Comparison of ENCODE assay signal across 22 mouse cellular contexts in the genomic region with DNA sequence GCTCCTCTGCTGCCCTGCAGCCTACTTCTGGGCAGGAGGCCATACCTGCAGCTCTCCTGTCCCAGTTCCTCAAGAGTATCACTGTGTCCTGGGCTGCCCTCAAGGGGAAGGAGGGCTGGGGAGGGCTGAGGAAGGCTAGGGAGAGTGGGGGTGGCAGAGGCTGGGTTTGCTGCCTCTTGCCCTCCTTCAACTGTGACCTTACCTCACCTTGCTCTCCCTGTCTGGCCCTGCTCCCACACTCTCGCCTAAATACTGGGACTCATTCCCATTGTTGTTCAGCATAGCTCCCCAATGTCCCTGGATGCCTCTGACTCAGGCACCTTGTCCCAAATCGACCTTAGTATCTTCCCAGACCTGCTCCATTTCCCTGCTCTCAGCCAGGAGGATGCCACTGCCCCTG. TPM values are rescaled to one million over a fixed set of nuclear protein-coding genes. Genes with fewer than 3 reads are reported as not detected.
DNase-seq lines count a peak whose midpoint lies in the region; ATAC-seq and TF ChIP-seq lines count a peak whose summit lies in the region.
"Had no signal": no experiment of that assay in that cellular context is flagged by ENCODE, and none has a peak within 500 bp of the region (broad histone marks: within the 10 kb centered on the region; RNA-seq: fewer than 3 reads in every experiment).

No protein-coding gene starts in this region.

- TF ChIP-seq CTCF in heart, adult 2 months (IDR thresholded peaks at IDR 0.05) = no peak
- no peak for TF ChIP-seq CTCF in heart, postnatal 0 days (IDR thresholded peaks at IDR 0.05; ENCODE audit: low read depth)

- H3K4me2 ChIP-seq in kidney, embryonic 14.5 days (replicated peaks; ENCODE audit: low read depth, low read length) = no peak overlapping the region
- H3K4me2 ChIP-seq in heart, postnatal 0 days (ENCODE audit: low read depth, low read length) = no peak overlapping the region
- H3K4me2 ChIP-seq: embryonic facial prominence, embryonic 15.5 days; hindbrain, embryonic 12.5 days; liver, embryonic 12.5 days; midbrain, embryonic 12.5 days had no signal

- H3K9ac ChIP-seq in heart, adult 2 months (ENCODE audit: low read depth, low read length) = no peak overlapping the region
- no peak overlapping the region for H3K9ac ChIP-seq in kidney, embryonic 14.5 days (ENCODE audit: low read depth, low read length)
- H3K9ac ChIP-seq in heart, postnatal 0 days (replicated peaks; ENCODE audit: low read depth, low read length) = no peak overlapping the region
- H3K9ac ChIP-seq: embryonic facial prominence, embryonic 15.5 days; hindbrain, embryonic 12.5 days; liver, embryonic 12.5 days; midbrain, embryonic 12.5 days had no signal

- DNase-seq in heart, adult 2 months = peak; percentile 59 to 65
- DNase-seq in heart, postnatal 25 days (ENCODE audit: low spot score) = no peak
- DNase-seq in kidney, postnatal 36 days = peak; percentile 16 to 59
- peak; percentile 46 for DNase-seq in brain, adult 2 months (ENCODE audit: low read depth, low spot score)
- DNase-seq in heart, postnatal 0 days (ENCODE audit: low spot score) = no peak
- DNase-seq in layer of hippocampus, postnatal 25 days (ENCODE audit: extremely low spot score in 1 of 2, low spot score in 1 of 2) = no peak
- DNase-seq in Muller cell, postnatal 12 days (ENCODE audit: inconsistent ontology term) = no peak
- DNase-seq: cerebellum, adult 8-10 months; left cerebral cortex, postnatal 4 days; lung, postnatal 14 days; thymus, postnatal 4 days had no signal

- intact Hi-C loops in heart, adult 2 months (cut with DNase I) = no loop called here
- intact Hi-C loops in heart, postnatal 25 days (cut with DNase I) = no loop called here

- H3K9me3 ChIP-seq in kidney, embryonic 14.5 days (ENCODE audit: control insufficient read depth, low read length) = no peaks in the 10 kb centered on the region
- H3K9me3 ChIP-seq in heart, postnatal 0 days (replicated peaks; ENCODE audit: control insufficient read depth, low read length) = no peaks in the 10 kb centered on the region
- H3K9me3 ChIP-seq: embryonic facial prominence, embryonic 15.5 days; hindbrain, embryonic 12.5 days; liver, embryonic 12.5 days; midbrain, embryonic 12.5 days had no signal

- H3K36me3 ChIP-seq in heart, adult 2 months (ENCODE audit: control insufficient read depth, insufficient read depth, low read length) = no peaks in the 10 kb centered on the region
- H3K36me3 ChIP-seq in kidney, embryonic 14.5 days (ENCODE audit: control insufficient read depth, insufficient read depth, low read length) = no peaks in the 10 kb centered on the region
- no peaks in the 10 kb centered on the region for H3K36me3 ChIP-seq in heart, postnatal 0 days (replicated peaks; ENCODE audit: control insufficient read depth, insufficient read depth, low read length)
- H3K36me3 ChIP-seq: embryonic facial prominence, embryonic 15.5 days; hindbrain, embryonic 12.5 days; liver, embryonic 12.5 days; midbrain, embryonic 12.5 days had no signal

- 5% methylated on average over 2 of the region's 2 CpGs for WGBS in heart, adult 2 months
- WGBS in kidney, embryonic 14.5 days = 35% methylated on average over 2 of the region's 2 CpGs
- WGBS in heart, postnatal 0 days = 13% methylated on average over 2 of the region's 2 CpGs

- no peak for TF ChIP-seq POLR2A in heart, adult 2 months (IDR thresholded peaks at IDR 0.05; ENCODE audit: insufficient read depth, low read depth, low read length)

- H3K4me1 ChIP-seq in heart, adult 2 months (ENCODE audit: control insufficient read depth, insufficient read depth, low read length) = peaks cover 23% of the 10 kb centered on the region
- H3K4me1 ChIP-seq in kidney, embryonic 14.5 days (ENCODE audit: control insufficient read depth, insufficient read depth, low read length) = no peaks in the 10 kb centered on the region
- H3K4me1 ChIP-seq in heart, postnatal 0 days (ENCODE audit: control insufficient read depth, insufficient read depth) = peaks cover 9% of the 10 kb centered on the region; the same call in 1 of the 2 replicates
- H3K4me1 ChIP-seq: embryonic facial prominence, embryonic 15.5 days; hindbrain, embryonic 12.5 days; midbrain, embryonic 12.5 days had no signal

- H3K27me3 ChIP-seq in heart, adult 2 months (ENCODE audit: control insufficient read depth, insufficient read depth, low read length) = no peaks in the 10 kb centered on the region
- H3K27me3 ChIP-seq in kidney, embryonic 14.5 days (ENCODE audit: control insufficient read depth, insufficient read depth, low read length) = no peaks in the 10 kb centered on the region
- no peaks in the 10 kb centered on the region for H3K27me3 ChIP-seq in heart, postnatal 0 days (ENCODE audit: control insufficient read depth, insufficient read depth, low read length)
- H3K27me3 ChIP-seq: embryonic facial prominence, embryonic 15.5 days; hindbrain, embryonic 12.5 days; liver, embryonic 12.5 days; midbrain, embryonic 12.5 days had no signal

- H3K79me2 ChIP-seq in heart, adult 2 months (replicated peaks; ENCODE audit: control insufficient read depth, insufficient read depth, low read length) = no peaks in the 10 kb centered on the region

- TF ChIP-seq EP300 in heart, adult 2 months (IDR thresholded peaks at IDR 0.05; ENCODE audit: insufficient read depth, low read depth, low read length) = peak; percentile 76; the same call in 1 of the 2 replicates
- TF ChIP-seq EP300 in heart, postnatal 0 days (IDR thresholded peaks at IDR 0.05; ENCODE audit: low read depth) = no peak

- ATAC-seq in kidney, embryonic 14.5 days (ENCODE audit: low FRiP score, low TSS enrichment) = no peak
- ATAC-seq in heart, postnatal 0 days (ENCODE audit: insufficient read depth, low read depth) = peak; percentile 45; the same call in 1 of the 2 replicates
- ATAC-seq: CD4-positive, CD25-positive, alpha-beta regulatory T cell, adult 4 months had no signal

- H3K4me3 ChIP-seq in heart, adult 2 months = no peak overlapping the region
- no peak overlapping the region for H3K4me3 ChIP-seq in kidney, embryonic 14.5 days (ENCODE audit: low read length)
- H3K4me3 ChIP-seq in heart, postnatal 0 days (ENCODE audit: low read depth, low read length) = no peak overlapping the region
- H3K4me3 ChIP-seq: embryonic facial prominence, embryonic 15.5 days; hindbrain, embryonic 12.5 days; liver, embryonic 12.5 days; midbrain, embryonic 12.5 days had no signal

- peak overlapping the region; percentile 82 for H3K27ac ChIP-seq in heart, adult 2 months
- H3K27ac ChIP-seq in kidney, embryonic 14.5 days (ENCODE audit: low read depth, low read length) = no peak overlapping the region
- no peak overlapping the region for H3K27ac ChIP-seq in heart, postnatal 0 days (ENCODE audit: low read depth)
- H3K27ac ChIP-seq: embryonic facial prominence, embryonic 15.5 days; hindbrain, embryonic 12.5 days; liver, embryonic 12.5 days; midbrain, embryonic 12.5 days had no signal

RNA-seq across cellular contexts. Expression of a gene that starts 3.1 kb away (rescaled TPM):
- under 1 TPM in 1 of 2 experiments, not detected in 1; 0.14 TPM for total RNA-seq in heart, adult 2 months (2021)
- 0.35 and 0.66 TPM in 2 replicates for polyA plus RNA-seq in heart, adult 2 months (2012; rRNA removed)
- under 1 TPM in 1 of 2 experiments, not detected in 1; 0.42 TPM for total RNA-seq in heart, postnatal 25 days (2021)
- polyA plus RNA-seq in kidney, embryonic 14.5 days (2014; fragmentation: Nextera tagmentation; extraction: Ambion mirVana) = not detected in 2 replicates
- not detected in 2 replicates for total RNA-seq in heart, postnatal 0 days (2014; rRNA removed; ENCODE audit: low replicate concordance)
- polyA plus RNA-seq in heart, postnatal 0 days (2015; fragmentation: Nextera tagmentation; extraction: Ambion mirVana) = not detected in 2 replicates
- total RNA-seq in layer of hippocampus, postnatal 25 days (2021) = not detected
- total RNA-seq: layer of hippocampus, postnatal 10 days; left cerebral cortex, postnatal 4 days had no signal
- polyA plus RNA-seq: CD4-positive, CD25-positive, alpha-beta regulatory T cell, adult 4 months; embryonic facial prominence, embryonic 15.5 days; hindbrain, embryonic 12.5 days; liver, embryonic 12.5 days had no signal

RNA-seq across cellular contexts. Expression of a gene that starts 12.4 kb away (rescaled TPM):
- not detected for total RNA-seq in heart, adult 2 months (2021)
- not detected in 2 replicates for polyA plus RNA-seq in heart, adult 2 months (2012; rRNA removed)
- not detected for total RNA-seq in heart, postnatal 25 days (2021)
- polyA plus RNA-seq in kidney, embryonic 14.5 days (2014; fragmentation: Nextera tagmentation; extraction: Ambion mirVana) = 0.27 TPM in 1 of 2 replicates, not detected in the other
- not detected in 2 replicates for total RNA-seq in heart, postnatal 0 days (2014; rRNA removed; ENCODE audit: low replicate concordance)
- polyA plus RNA-seq in heart, postnatal 0 days (2015; fragmentation: Nextera tagmentation; extraction: Ambion mirVana) = not detected in 2 replicates
- 1 to 10 TPM; 1.8 to 2.9 TPM for total RNA-seq in layer of hippocampus, postnatal 25 days (2021)
- total RNA-seq: MEL had no signal
- polyA plus RNA-seq: CD4-positive, CD25-positive, alpha-beta regulatory T cell, adult 4 months; forebrain, embryonic 11.5 days; kidney, embryonic 16.5 days; liver, embryonic 12.5 days; spleen, adult 2 months had no signal

RNA-seq across cellular contexts. Expression of a gene that starts 23.5 kb away (rescaled TPM):
- not detected for total RNA-seq in heart, adult 2 months (2021)
- not detected in 2 replicates for polyA plus RNA-seq in heart, adult 2 months (2012; rRNA removed)
- not detected for total RNA-seq in heart, postnatal 25 days (2021)
- polyA plus RNA-seq in kidney, embryonic 14.5 days (2014; fragmentation: Nextera tagmentation; extraction: Ambion mirVana) = not detected in 2 replicates
- not detected in 2 replicates for total RNA-seq in heart, postnatal 0 days (2014; rRNA removed; ENCODE audit: low replicate concordance)
- polyA plus RNA-seq in heart, postnatal 0 days (2015; fragmentation: Nextera tagmentation; extraction: Ambion mirVana) = not detected in 2 replicates
- total RNA-seq in layer of hippocampus, postnatal 25 days (2021) = not detected
- total RNA-seq: layer of hippocampus, postnatal 10 days; left cerebral cortex, postnatal 4 days had no signal
- polyA plus RNA-seq: CD4-positive, CD25-positive, alpha-beta regulatory T cell, adult 4 months; forebrain, embryonic 11.5 days; hindbrain, embryonic 12.5 days; kidney, embryonic 16.5 days; liver, embryonic 12.5 days; midbrain, embryonic 12.5 days had no signal

RNA-seq across cellular contexts. Expression of a gene that starts 41.7 kb away (rescaled TPM):
- total RNA-seq in heart, adult 2 months (2021) = 1 to 10 TPM; 3.5 to 6.1 TPM
- polyA plus RNA-seq in heart, adult 2 months (2012; rRNA removed) = 11.9 and 14.0 TPM in 2 replicates
- total RNA-seq in heart, postnatal 25 days (2021) = 1 to 10 TPM; 3.0 to 3.9 TPM
- polyA plus RNA-seq in kidney, embryonic 14.5 days (2014; fragmentation: Nextera tagmentation; extraction: Ambion mirVana) = 3.5 and 4.2 TPM in 2 replicates
- 1.7 and 6.7 TPM in 2 replicates for total RNA-seq in heart, postnatal 0 days (2014; rRNA removed; ENCODE audit: low replicate concordance)
- 1.6 and 2.0 TPM in 2 replicates for polyA plus RNA-seq in heart, postnatal 0 days (2015; fragmentation: Nextera tagmentation; extraction: Ambion mirVana)
- under 1 TPM; 0.49 to 0.61 TPM for total RNA-seq in layer of hippocampus, postnatal 25 days (2021)

RNA-seq across cellular contexts. Expression of a gene that starts 56.7 kb away (rescaled TPM):
- total RNA-seq in heart, adult 2 months (2021) = 10 to 100 TPM; 20.1 to 24.5 TPM
- 18.1 and 34.0 TPM in 2 replicates for polyA plus RNA-seq in heart, adult 2 months (2012; rRNA removed)
- 10 to 100 TPM; 19.3 to 20.1 TPM for total RNA-seq in heart, postnatal 25 days (2021)
- polyA plus RNA-seq in kidney, embryonic 14.5 days (2014; fragmentation: Nextera tagmentation; extraction: Ambion mirVana) = 9.6 and 10.8 TPM in 2 replicates
- total RNA-seq in heart, postnatal 0 days (2014; rRNA removed; ENCODE audit: low replicate concordance) = 25.8 and 26.1 TPM in 2 replicates
- 11.3 and 11.6 TPM in 2 replicates for polyA plus RNA-seq in heart, postnatal 0 days (2015; fragmentation: Nextera tagmentation; extraction: Ambion mirVana)
- total RNA-seq in layer of hippocampus, postnatal 25 days (2021) = 10 to 100 TPM; 10.2 to 15.9 TPM
- total RNA-seq: MEL had no signal

Comparison
In these comparisons a context has a peak if more than half of its experiments do, and no peak if none do; other contexts are left out.
1. DNase-seq: peak in heart, adult 2 months (2 of 2), kidney, postnatal 36 days (2 of 2) and brain, adult 2 months (single experiment); none in heart, postnatal 25 days (single experiment), heart, postnatal 0 days (single experiment), layer of hippocampus, postnatal 25 days (0 of 2) and Muller cell, postnatal 12 days (single experiment).